Mouse (Mus musculus): ENCODE measurements around the gene Jmjd4.

GRCm38 (mm10) chr11:59428057-59428660, 21.7 kb upstream of the Jmjd4 start:
- TF ChIP-seq CTCF (IDR thresholded peaks at IDR 0.05; ENCODE audit: low read depth, low read length), result no peak
- no peak for TF ChIP-seq POLR2A (IDR thresholded peaks at IDR 0.05; ENCODE audit: borderline replicate concordance, low read depth, low read length)
